ENCODE assay signal across 9 mouse cellular contexts in the genomic region with DNA sequence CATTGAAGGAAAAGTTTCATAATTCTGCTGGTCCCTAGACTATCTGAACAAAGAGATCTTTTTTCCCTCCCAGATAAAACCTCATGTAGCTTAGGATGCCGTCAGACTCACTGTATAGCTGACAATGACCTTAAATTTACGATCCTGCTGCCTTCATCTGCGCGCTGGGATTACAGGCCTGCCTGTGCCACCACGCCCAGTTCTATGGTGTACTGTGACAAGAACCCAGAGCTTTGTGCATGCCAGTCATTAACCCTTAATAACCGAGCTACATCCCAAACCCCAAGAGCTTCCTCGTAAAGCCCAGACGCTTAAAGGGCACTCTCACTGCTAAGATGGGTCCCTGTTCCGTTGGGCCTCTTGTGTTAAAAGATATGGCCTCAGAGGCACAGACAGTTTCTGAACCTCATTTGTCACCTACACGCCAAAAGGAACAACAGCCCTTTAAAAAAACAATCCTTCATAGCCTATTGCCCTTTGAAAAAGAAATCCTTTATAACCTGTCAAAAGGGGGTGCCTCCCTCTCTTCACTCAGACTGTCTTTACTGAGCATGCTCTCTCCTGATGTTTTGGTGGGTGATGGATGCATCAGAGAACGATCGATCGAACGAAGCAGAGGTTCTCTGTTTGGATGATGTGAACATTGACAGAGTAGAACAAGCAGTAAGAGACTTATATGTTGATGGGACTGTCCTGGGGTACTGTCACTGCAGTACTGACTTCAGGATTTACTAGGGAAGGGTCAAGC. TPM values are rescaled to one million over a fixed set of nuclear protein-coding genes. Genes with fewer than 3 reads are reported as not detected.
A peak's percentile ranks its signal among the peaks of the same experiment; 100 is the strongest.
DNase-seq lines count a peak whose midpoint lies in the region; ATAC-seq and TF ChIP-seq lines count a peak whose summit lies in the region.
"Had no signal": no experiment of that assay in that cellular context is flagged by ENCODE, and none has a peak within 500 bp of the region (broad histone marks: within the 10 kb centered on the region; RNA-seq: fewer than 3 reads in every experiment).

No protein-coding gene starts in this region.

- DNase-seq in cerebellum, adult 11-12 months: peak; percentile 64
- DNase-seq in cerebellum, postnatal 4 days (ENCODE audit: low spot score in 2 of 2): no peak
- no peak for DNase-seq in spleen, adult 2 months (ENCODE audit: low read depth in 1 of 2, low spot score in 2 of 2)
- DNase-seq in spleen, adult 18-20 months: no peak
- no peak for DNase-seq in liver, embryonic 11.5 days (ENCODE audit: low spot score)
- no peak for DNase-seq in gastrocnemius, postnatal 10 days

- no peaks in the 10 kb centered on the region for H3K9me3 ChIP-seq in heart, embryonic 16.5 days (replicated peaks; ENCODE audit: control insufficient read depth, low read length)
- H3K9me3 ChIP-seq in liver, embryonic 11.5 days (ENCODE audit: control insufficient read depth, low read length): no peaks in the 10 kb centered on the region
- no peaks in the 10 kb centered on the region for H3K9me3 ChIP-seq in neural tube, embryonic 12.5 days

- H3K27me3 ChIP-seq in spleen, adult 2 months (ENCODE audit: control insufficient read depth, insufficient read depth, low read length): no peaks in the 10 kb centered on the region
- H3K27me3 ChIP-seq in heart, embryonic 16.5 days (ENCODE audit: control insufficient read depth, insufficient read depth, low read length): no peaks in the 10 kb centered on the region
- H3K27me3 ChIP-seq in liver, embryonic 11.5 days (replicated peaks; ENCODE audit: control insufficient read depth, insufficient read depth, low read length): no peaks in the 10 kb centered on the region
- H3K27me3 ChIP-seq in neural tube, embryonic 12.5 days (replicated peaks): no peaks in the 10 kb centered on the region

- no peak for TF ChIP-seq POLR2A in spleen, adult 2 months (IDR thresholded peaks at IDR 0.05; ENCODE audit: low read depth, low read length)

- peak overlapping the region; percentile 97 for H3K9ac ChIP-seq in heart, embryonic 16.5 days (ENCODE audit: low read length)
- H3K9ac ChIP-seq in liver, embryonic 11.5 days (ENCODE audit: low read depth, low read length): peak overlapping the region; percentile 93
- peak overlapping the region; percentile 81 for H3K9ac ChIP-seq in neural tube, embryonic 12.5 days

- peak; percentile 33 for ATAC-seq in heart, embryonic 16.5 days (replicated peaks; ENCODE audit: extremely low read depth, insufficient read depth, low FRiP score)
- peak; percentile 56 for ATAC-seq in liver, embryonic 11.5 days (replicated peaks; ENCODE audit: low FRiP score)
- peak; percentile 71 for ATAC-seq in neural tube, embryonic 12.5 days (ENCODE audit: low FRiP score, low read depth)

- no peak overlapping the region; the same call in 1 of the 2 replicates for H3K27ac ChIP-seq in spleen, adult 2 months (ENCODE audit: insufficient read depth, low read length)
- peak overlapping the region; percentile 85 for H3K27ac ChIP-seq in heart, embryonic 16.5 days (ENCODE audit: low read length)
- H3K27ac ChIP-seq in liver, embryonic 11.5 days (ENCODE audit: low read depth, low read length): peak overlapping the region; percentile 92
- peak overlapping the region; percentile 95 for H3K27ac ChIP-seq in neural tube, embryonic 12.5 days

- peak overlapping the region; percentile 91 for H3K4me3 ChIP-seq in spleen, adult 2 months (ENCODE audit: extremely low read depth, insufficient read depth, insufficient read length)
- H3K4me3 ChIP-seq in heart, embryonic 16.5 days (ENCODE audit: low read length): peak overlapping the region; percentile 87
- H3K4me3 ChIP-seq in liver, embryonic 11.5 days (ENCODE audit: low read depth, low read length): peak overlapping the region; percentile 81
- peak overlapping the region; percentile 67 for H3K4me3 ChIP-seq in neural tube, embryonic 12.5 days

- peaks cover 26% of the 10 kb centered on the region for H3K36me3 ChIP-seq in spleen, adult 2 months (ENCODE audit: control insufficient read depth, insufficient read depth, low read length)
- H3K36me3 ChIP-seq in heart, embryonic 16.5 days (ENCODE audit: control insufficient read depth, insufficient read depth): peaks cover 32% of the 10 kb centered on the region
- peaks cover 28% of the 10 kb centered on the region for H3K36me3 ChIP-seq in liver, embryonic 11.5 days (ENCODE audit: control insufficient read depth, insufficient read depth, low read length)
- H3K36me3 ChIP-seq in neural tube, embryonic 12.5 days: peaks cover 34% of the 10 kb centered on the region

- H3K4me1 ChIP-seq in spleen, adult 2 months (ENCODE audit: control insufficient read depth, insufficient read depth, insufficient read length): peaks cover 6% of the 10 kb centered on the region; the same call in 1 of the 2 replicates
- H3K4me1 ChIP-seq in heart, embryonic 16.5 days (ENCODE audit: control insufficient read depth, insufficient read depth, low read length): peaks cover 11% of the 10 kb centered on the region
- H3K4me1 ChIP-seq in liver, embryonic 11.5 days (replicated peaks; ENCODE audit: control insufficient read depth, insufficient read depth, low read length): peaks cover 13% of the 10 kb centered on the region
- H3K4me1 ChIP-seq in neural tube, embryonic 12.5 days: peaks cover 17% of the 10 kb centered on the region

- H3K4me2 ChIP-seq in heart, embryonic 16.5 days (ENCODE audit: low read depth, low read length): peak overlapping the region; percentile 93
- peak overlapping the region; percentile 96 for H3K4me2 ChIP-seq in liver, embryonic 11.5 days
- H3K4me2 ChIP-seq in neural tube, embryonic 12.5 days (replicated peaks): peak overlapping the region; percentile 73

- TF ChIP-seq CTCF in spleen, adult 2 months (IDR thresholded peaks at IDR 0.05; ENCODE audit: extremely low read depth, insufficient read depth, insufficient read length, insufficient replicate concordance): no peak

- 17% methylated on average over 14 of the region's 14 CpGs for WGBS in spleen, adult 2 months
- WGBS in heart, embryonic 16.5 days: 20% methylated on average over 14 of the region's 14 CpGs
- 23% methylated on average over 14 of the region's 14 CpGs for WGBS in liver, embryonic 11.5 days
- 14% methylated on average over 14 of the region's 14 CpGs for WGBS in neural tube, embryonic 12.5 days

RNA-seq across cellular contexts. Expression of gene Zfp628, which starts 0.8 kb away (rescaled TPM):
- polyA plus RNA-seq in spleen, adult 2 months (2012; rRNA removed): 19.2 and 26.9 TPM in 2 replicates
- 2.2 and 2.5 TPM in 2 replicates for polyA plus RNA-seq in heart, embryonic 16.5 days (2015; fragmentation: Nextera tagmentation; extraction: Ambion mirVana)
- polyA plus RNA-seq in liver, embryonic 11.5 days (2014; fragmentation: Nextera tagmentation; extraction: Ambion mirVana): 3.3 and 3.5 TPM in 2 replicates
- 4.4 and 4.5 TPM in 2 replicates for polyA plus RNA-seq in neural tube, embryonic 12.5 days (2016; fragmentation: Nextera tagmentation; extraction: Ambion mirVana)
- 10 to 100 TPM in 1 of 2 experiments, 1 to 10 TPM in 1; 9.9 to 10.5 TPM for total RNA-seq in gastrocnemius, postnatal 10 days (2021)

RNA-seq across cellular contexts. Expression of gene Nat14, which starts 6.0 kb away (rescaled TPM):
- polyA plus RNA-seq in spleen, adult 2 months (2012; rRNA removed): 2.8 and 3.2 TPM in 2 replicates
- 3.9 and 4.6 TPM in 2 replicates for polyA plus RNA-seq in heart, embryonic 16.5 days (2015; fragmentation: Nextera tagmentation; extraction: Ambion mirVana)
- 1.4 and 1.5 TPM in 2 replicates for polyA plus RNA-seq in liver, embryonic 11.5 days (2014; fragmentation: Nextera tagmentation; extraction: Ambion mirVana)
- polyA plus RNA-seq in neural tube, embryonic 12.5 days (2016; fragmentation: Nextera tagmentation; extraction: Ambion mirVana): 13.0 and 13.7 TPM in 2 replicates
- 1 to 10 TPM; 1.9 to 4.4 TPM for total RNA-seq in gastrocnemius, postnatal 10 days (2021)

RNA-seq across cellular contexts. Expression of gene Gm36210, which starts 9.5 kb away (rescaled TPM):
- 0.08 TPM in 1 of 2 replicates, not detected in the other for polyA plus RNA-seq in spleen, adult 2 months (2012; rRNA removed)
- polyA plus RNA-seq in heart, embryonic 16.5 days (2015; fragmentation: Nextera tagmentation; extraction: Ambion mirVana): 0.11 TPM in 1 of 2 replicates, not detected in the other
- 0.22 TPM in 1 of 2 replicates, not detected in the other for polyA plus RNA-seq in liver, embryonic 11.5 days (2014; fragmentation: Nextera tagmentation; extraction: Ambion mirVana)
- 0.29 TPM in 1 of 2 replicates, not detected in the other for polyA plus RNA-seq in neural tube, embryonic 12.5 days (2016; fragmentation: Nextera tagmentation; extraction: Ambion mirVana)
- total RNA-seq in gastrocnemius, postnatal 10 days (2021): under 1 TPM in 1 of 2 experiments, not detected in 1; 0.19 TPM
- total RNA-seq: heart, postnatal 14 days had no signal

RNA-seq across cellular contexts. Expression of gene Ssc5d, which starts 9.7 kb away (rescaled TPM):
- polyA plus RNA-seq in spleen, adult 2 months (2012; rRNA removed): 1.7 and 1.8 TPM in 2 replicates
- polyA plus RNA-seq in heart, embryonic 16.5 days (2015; fragmentation: Nextera tagmentation; extraction: Ambion mirVana): 2.6 and 2.7 TPM in 2 replicates
- polyA plus RNA-seq in liver, embryonic 11.5 days (2014; fragmentation: Nextera tagmentation; extraction: Ambion mirVana): 0.70 and 0.82 TPM in 2 replicates
- 2.5 and 3.0 TPM in 2 replicates for polyA plus RNA-seq in neural tube, embryonic 12.5 days (2016; fragmentation: Nextera tagmentation; extraction: Ambion mirVana)
- 10 to 100 TPM; 43.3 to 55.0 TPM for total RNA-seq in gastrocnemius, postnatal 10 days (2021)

RNA-seq across cellular contexts. Expression of gene Isoc2a, which starts 38.9 kb away (rescaled TPM):
- polyA plus RNA-seq in spleen, adult 2 months (2012; rRNA removed): 14.5 and 15.3 TPM in 2 replicates
- polyA plus RNA-seq in heart, embryonic 16.5 days (2015; fragmentation: Nextera tagmentation; extraction: Ambion mirVana): 2.0 and 2.1 TPM in 2 replicates
- 1.3 and 1.4 TPM in 2 replicates for polyA plus RNA-seq in liver, embryonic 11.5 days (2014; fragmentation: Nextera tagmentation; extraction: Ambion mirVana)
- polyA plus RNA-seq in neural tube, embryonic 12.5 days (2016; fragmentation: Nextera tagmentation; extraction: Ambion mirVana): 0.91 and 0.93 TPM in 2 replicates
- total RNA-seq in gastrocnemius, postnatal 10 days (2021): 10 to 100 TPM; 13.3 to 14.3 TPM
